Mouse (Mus musculus) cerebellum, adult 9-11 months (tissue): ENCODE data around the gene 9530003J23Rik.
"Not testable (repeated sequence)": the region's sequence is repeated elsewhere in the genome, so short reads cannot be mapped to it uniquely, and the experiment has no call there.

Experiments
- DNase-seq: peaks from one replicate; pipeline ENCODE4 v3.0.0; 2022

9530003J23Rik gene

GRCm38 (mm10) chr10:117238603-117239002 is at the start of gene 9530003J23Rik:
Gene 9530003J23Rik, minus strand, starts transcription at chr10:117238703.
- DNase-seq: no peak

- DNase-seq: no peak
Observed at GRCm38 (mm10) chr10:117287226-117287850, 48.8 kb upstream of the 9530003J23Rik start.

GRCm38 (mm10) chr10:117286366-117286970 is 48.0 kb upstream of the 9530003J23Rik start:
- no peak for DNase-seq

- not testable (repeated sequence) for DNase-seq
Observed at GRCm38 (mm10) chr10:117285584-117285983, 47.1 kb upstream of the 9530003J23Rik start.

GRCm38 (mm10) chr10:117284578-117285520 is 46.3 kb upstream of the 9530003J23Rik start:
- DNase-seq: no peak

- no peak for DNase-seq
Observed at GRCm38 (mm10) chr10:117283871-117284577, 45.5 kb upstream of the 9530003J23Rik start.

- DNase-seq: not testable (repeated sequence)
Observed at GRCm38 (mm10) chr10:117283196-117283595, 44.7 kb upstream of the 9530003J23Rik start.

GRCm38 (mm10) chr10:117282551-117282950 is 44.0 kb upstream of the 9530003J23Rik start:
- DNase-seq: no peak

- DNase-seq: no peak
Observed at GRCm38 (mm10) chr10:117282049-117282448, 43.5 kb upstream of the 9530003J23Rik start, which contains the start of gene Lyz2. Gene Lyz2, minus strand, starts transcription at chr10:117282321.

- no peak for DNase-seq
Observed at GRCm38 (mm10) chr10:117281381-117281920, 42.9 kb upstream of the 9530003J23Rik start.

GRCm38 (mm10) chr10:117280000-117280399 is 41.5 kb upstream of the 9530003J23Rik start:
- DNase-seq: no peak

- DNase-seq: not testable (repeated sequence)
Observed at GRCm38 (mm10) chr10:117278510-117278909, 40.0 kb upstream of the 9530003J23Rik start.

GRCm38 (mm10) chr10:117277779-117278178 is 39.3 kb upstream of the 9530003J23Rik start:
- DNase-seq: not testable (repeated sequence)

GRCm38 (mm10) chr10:117275681-117276369 is 37.3 kb upstream of the 9530003J23Rik start:
- DNase-seq: no peak

GRCm38 (mm10) chr10:117274645-117275044 is 36.1 kb upstream of the 9530003J23Rik start:
- not testable (repeated sequence) for DNase-seq

GRCm38 (mm10) chr10:117272023-117272422 is 33.5 kb upstream of the 9530003J23Rik start:
- no peak for DNase-seq

GRCm38 (mm10) chr10:117259870-117260269 is 21.4 kb upstream of the 9530003J23Rik start:
- no peak for DNase-seq

- no peak for DNase-seq
Observed at GRCm38 (mm10) chr10:117235866-117236265, 2.6 kb downstream of the 9530003J23Rik start.

- no peak for DNase-seq
Observed at GRCm38 (mm10) chr10:117234825-117235224, 3.7 kb downstream of the 9530003J23Rik start.

- DNase-seq: peak; percentile 28
Observed at GRCm38 (mm10) chr10:117229826-117230225, 8.7 kb downstream of the 9530003J23Rik start.

- DNase-seq: no peak
Observed at GRCm38 (mm10) chr10:117226002-117226401, 12.5 kb downstream of the 9530003J23Rik start.

GRCm38 (mm10) chr10:117225094-117225493 is 13.4 kb downstream of the 9530003J23Rik start:
- peak; percentile 30 for DNase-seq
